Mouse (Mus musculus) neural tube, embryonic 15.5 days (tissue): ENCODE results near the gene 1700057G04Rik. TPM values are rescaled to one million over a fixed set of nuclear protein-coding genes. Genes with fewer than 3 reads are reported as not detected.

Experiments
- ATAC-seq: fragments of 200-750 bp; cut with Nextera tagmentation; 2 replicates; pipeline ENCODE4 v1.8.0; 2017; ENCODE audit warnings: mild to moderate bottlenecking, moderate TSS enrichment, moderate library complexity; ENCODE audit not compliant: low FRiP score
- H3K27ac ChIP-seq: fragments of 300-500 bp; sonication (generic); replicated peaks from 2 replicates; pipeline ENCODE4 v1.5.1; 2015; ENCODE audit warnings: mild to moderate bottlenecking, inconsistent platforms
- H3K27me3 ChIP-seq: fragments of 300-500 bp; sonication (generic); replicated peaks from 2 replicates; pipeline ENCODE4 v1.6.1; 2015; ENCODE audit warnings: inconsistent platforms
- H3K36me3 ChIP-seq: fragments of 300-500 bp; sonication (generic); 2 replicates; pipeline ENCODE4 v1.6.1; 2015; ENCODE audit warnings: inconsistent platforms
- H3K4me1 ChIP-seq: fragments of 300-500 bp; sonication (generic); 2 replicates; pipeline ENCODE4 v1.6.1; 2015; ENCODE audit warnings: inconsistent platforms
- H3K4me2 ChIP-seq: fragments of 300-500 bp; sonication (generic); 2 replicates; pipeline ENCODE4 v1.6.1; 2015; ENCODE audit warnings: inconsistent platforms, mild to moderate bottlenecking, moderate library complexity
- H3K4me3 ChIP-seq: fragments of 300-500 bp; sonication (generic); replicated peaks from 2 replicates; pipeline ENCODE4 v1.5.1; 2015; ENCODE audit warnings: mild to moderate bottlenecking, inconsistent platforms
- H3K9ac ChIP-seq: fragments of 300-500 bp; sonication (generic); replicated peaks from 2 replicates; pipeline ENCODE4 v1.6.1; 2015; ENCODE audit warnings: mild to moderate bottlenecking, inconsistent platforms
- H3K9me3 ChIP-seq: fragments of 300-500 bp; sonication (generic); replicated peaks from 2 replicates; pipeline ENCODE4 v1.6.1; 2016; ENCODE audit warnings: inconsistent platforms
- WGBS: fragments of 180-500 bp; shearing (Covaris S2); methylation state at CpG from one replicate; pipeline ENCODE4 v1.1.7; 2015; ENCODE audit warnings: mixed read lengths; 5-methylcytosine and 5-hydroxymethylcytosine counted together
- polyA plus RNA-seq: library from polyadenylated mRNA; unstranded; fragments of >200 nt; fragmentation: Nextera tagmentation; extraction: Ambion mirVana; gene quantifications from 2 replicates; pipeline ENCODE4 v1.2.1, GENCODE M21; 2015

Gene 1700057G04Rik
- polyA plus RNA-seq, result not detected in 2 replicates

DNA sequence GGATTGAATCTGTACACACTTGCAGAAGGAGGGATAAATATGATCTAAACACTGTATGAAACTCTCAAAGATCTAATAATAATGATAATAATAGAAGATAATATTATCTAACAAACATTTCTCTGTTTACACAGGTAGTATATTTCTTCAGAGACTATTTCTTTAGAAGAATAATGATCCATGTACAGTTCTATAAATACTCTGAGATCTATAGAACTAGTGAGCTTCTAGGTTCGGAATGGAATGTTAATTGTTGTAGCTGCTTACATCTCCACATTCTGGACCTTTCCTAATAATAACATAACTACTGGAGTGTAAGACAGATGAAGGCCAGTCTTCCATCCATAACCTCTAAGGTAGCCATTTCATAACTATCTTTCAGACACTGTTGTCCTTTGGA lies at the start of gene 1700057G04Rik:
Gene 1700057G04Rik, plus strand, starts transcription at position 301 of the 400 bp plus-strand sequence.
- H3K36me3 ChIP-seq, result no peaks in the 10 kb centered on the region
- H3K4me1 ChIP-seq, result no peaks in the 10 kb centered on the region
- 98% methylated on average over 1 of the region's 1 CpGs for WGBS
- no peak within 1 kb of the TSS for H3K9ac ChIP-seq
- H3K4me2 ChIP-seq, result no peak within 1 kb of the TSS
- no peak within 1 kb of the TSS for H3K27ac ChIP-seq
- no peaks in the 10 kb centered on the region for H3K9me3 ChIP-seq
- no peaks in the 10 kb centered on the region for H3K27me3 ChIP-seq
- ATAC-seq, result no peak
- no peak within 1 kb of the TSS for H3K4me3 ChIP-seq

DNA sequence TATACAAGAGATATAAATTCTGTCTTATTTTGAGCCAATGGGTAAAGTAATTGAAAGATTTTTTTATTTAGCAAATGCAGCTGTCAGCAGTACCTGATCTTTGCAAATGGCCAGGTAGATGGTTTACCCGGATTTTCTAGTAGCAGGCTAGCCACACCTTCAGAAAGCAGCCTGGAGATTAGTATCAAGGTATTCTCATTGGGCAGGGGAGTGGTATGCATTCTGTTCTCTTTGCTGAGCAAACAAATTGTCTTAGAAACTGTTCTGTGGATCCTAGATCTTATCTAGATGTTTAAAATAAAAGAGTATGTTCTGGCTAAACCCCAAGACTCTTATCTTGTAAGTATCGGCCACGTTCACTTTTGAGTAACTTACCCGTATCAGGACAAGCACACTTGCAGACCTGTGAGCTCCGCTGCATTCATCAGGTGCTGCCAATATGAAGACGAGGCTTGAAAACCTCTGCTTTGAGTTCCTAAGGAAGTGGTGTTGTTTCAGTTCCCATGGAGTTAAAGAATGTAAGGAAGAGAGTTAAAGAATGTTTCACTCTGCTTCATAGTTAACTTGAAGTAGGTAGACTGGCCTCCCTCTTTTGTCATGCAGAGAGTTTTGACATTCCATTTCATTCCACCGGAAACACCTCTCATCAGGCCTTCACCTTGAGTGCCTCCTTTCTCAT lies 48.6 kb upstream of the 1700057G04Rik start:
- Histone ChIP-seq H3K4me3 (no peak overlapping the region), H3K9me3 (no peaks in the 10 kb centered on the region), H3K27me3 (no peaks in the 10 kb centered on the region), H3K27ac (no peak overlapping the region), H3K4me2 (no peak overlapping the region), H3K36me3 (no peaks in the 10 kb centered on the region), H3K4me1 (no peaks in the 10 kb centered on the region), H3K9ac (no peak overlapping the region)
- 88% methylated on average over 7 of the region's 7 CpGs for WGBS
- ATAC-seq, result no peak

DNA sequence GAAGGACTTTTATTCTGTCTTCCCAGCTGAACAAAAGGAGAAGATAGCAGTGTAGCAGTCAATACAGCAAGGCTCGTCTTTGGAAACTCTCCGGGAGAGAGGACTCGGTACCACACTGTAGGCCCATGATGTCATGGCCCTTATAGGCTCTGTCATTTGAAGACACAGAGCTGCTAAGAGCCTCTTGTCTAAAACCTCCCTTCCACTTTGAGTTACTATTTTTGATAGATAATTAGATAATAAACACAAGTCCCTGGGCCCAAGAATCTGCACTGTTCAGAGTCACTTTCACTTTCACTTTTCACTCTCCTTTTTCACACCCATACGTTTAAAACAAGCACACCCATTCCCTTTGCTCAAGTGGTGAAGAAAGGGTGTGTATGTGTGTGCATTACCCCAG lies 43.5 kb upstream of the 1700057G04Rik start:
- Histone ChIP-seq H3K27me3 (no peaks in the 10 kb centered on the region), H3K9me3 (no peaks in the 10 kb centered on the region), H3K4me3 (no peak overlapping the region), H3K27ac (no peak overlapping the region), H3K36me3 (no peaks in the 10 kb centered on the region), H3K4me1 (no peaks in the 10 kb centered on the region), H3K9ac (no peak overlapping the region), H3K4me2 (no peak overlapping the region)
- no peak for ATAC-seq
- WGBS, result 85% methylated on average over 4 of the region's 4 CpGs

DNA sequence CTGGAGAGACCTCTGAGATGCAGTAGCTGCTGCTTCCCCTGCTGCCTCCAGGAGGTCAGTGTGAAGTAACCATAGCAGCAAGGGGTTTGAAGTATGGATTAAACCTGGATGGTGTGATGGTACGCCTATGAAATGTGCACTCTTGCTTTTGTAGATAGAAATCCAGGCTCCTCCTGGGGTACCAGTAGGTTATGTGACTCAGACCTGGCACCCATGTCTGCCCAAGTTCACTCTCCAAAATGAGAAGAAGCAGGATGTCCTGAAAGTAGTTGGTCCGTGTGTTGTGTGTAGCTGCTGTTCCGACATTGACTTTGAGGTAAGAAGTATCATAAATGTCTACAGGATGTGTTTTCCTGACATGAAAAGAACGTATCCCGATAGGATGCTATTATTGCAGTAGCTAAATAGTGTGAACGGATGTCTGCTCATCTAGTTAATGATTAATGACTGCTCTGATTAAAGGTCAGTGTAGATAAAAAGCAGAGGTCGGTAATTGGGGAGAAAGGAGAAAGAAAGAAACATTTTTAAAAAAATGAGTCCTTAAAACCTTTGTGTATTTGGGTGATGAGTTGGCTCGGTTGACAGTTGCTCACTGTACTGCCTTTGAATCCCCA lies 42.5 kb upstream of the 1700057G04Rik start:
- H3K36me3 ChIP-seq, result no peaks in the 10 kb centered on the region
- H3K9me3 ChIP-seq, result no peaks in the 10 kb centered on the region
- H3K4me3 ChIP-seq, result no peak overlapping the region
- H3K9ac ChIP-seq, result no peak overlapping the region
- no peak overlapping the region for H3K4me2 ChIP-seq
- H3K4me1 ChIP-seq, result no peaks in the 10 kb centered on the region
- no peak for ATAC-seq
- H3K27ac ChIP-seq, result no peak overlapping the region
- H3K27me3 ChIP-seq, result no peaks in the 10 kb centered on the region
- 76% methylated on average over 8 of the region's 8 CpGs for WGBS

DNA sequence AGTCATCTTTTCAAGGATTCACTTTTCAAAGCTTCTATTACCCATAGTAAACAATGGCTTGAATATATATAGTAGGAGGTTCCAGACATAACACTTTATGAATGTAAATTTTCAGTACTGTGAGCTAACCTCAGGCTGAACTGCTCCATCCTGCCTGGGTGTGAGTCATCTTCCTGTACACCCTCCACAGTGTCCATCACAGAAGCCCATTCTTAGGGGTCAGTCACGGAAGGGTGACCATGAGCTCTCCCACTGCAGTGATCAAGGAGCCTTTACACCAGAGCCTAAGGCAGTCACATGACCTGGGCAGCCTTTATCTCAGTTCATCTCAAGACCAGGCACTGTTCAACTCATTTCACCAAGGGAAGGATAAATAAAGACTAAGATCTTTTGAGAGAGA lies 41.4 kb upstream of the 1700057G04Rik start:
- Histone ChIP-seq H3K27me3 (no peaks in the 10 kb centered on the region), H3K27ac (no peak overlapping the region), H3K9me3 (no peaks in the 10 kb centered on the region), H3K4me1 (no peaks in the 10 kb centered on the region), H3K36me3 (no peaks in the 10 kb centered on the region), H3K4me3 (no peak overlapping the region), H3K9ac (no peak overlapping the region), H3K4me2 (no peak overlapping the region)
- WGBS, result 88% methylated on average over 1 of the region's 1 CpGs
- no peak for ATAC-seq

DNA sequence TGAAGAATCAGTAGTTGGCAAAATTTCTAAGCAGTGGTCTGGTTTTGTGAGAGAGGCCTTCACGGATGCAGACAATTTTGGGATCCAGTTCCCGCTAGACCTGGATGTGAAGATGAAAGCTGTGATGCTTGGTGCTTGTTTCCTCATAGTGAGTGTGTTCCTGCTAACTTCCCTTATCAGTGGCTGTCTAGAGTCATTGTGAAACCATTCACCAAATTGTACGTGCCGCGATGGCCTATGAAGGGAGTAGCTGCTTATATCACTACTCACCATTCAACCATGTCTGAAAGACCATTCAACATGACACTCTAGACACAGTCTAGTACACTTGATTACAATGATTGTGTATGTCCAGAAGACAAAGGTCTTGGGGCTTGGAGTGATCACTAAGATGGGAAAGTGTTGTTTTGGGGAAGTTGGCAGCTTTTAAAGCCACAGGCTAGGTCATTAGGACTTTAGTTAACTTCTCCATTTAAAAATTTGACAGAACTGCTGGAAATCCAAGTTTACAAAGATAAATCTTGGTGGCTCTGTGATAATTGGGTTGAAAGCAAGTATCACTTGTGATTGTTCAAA lies 39.3 kb upstream of the 1700057G04Rik start:
- Histone ChIP-seq H3K9me3 (no peaks in the 10 kb centered on the region), H3K36me3 (no peaks in the 10 kb centered on the region), H3K27me3 (no peaks in the 10 kb centered on the region), H3K4me2 (no peak overlapping the region), H3K27ac (no peak overlapping the region), H3K4me3 (no peak overlapping the region), H3K9ac (no peak overlapping the region), H3K4me1 (no peaks in the 10 kb centered on the region)
- 97% methylated on average over 5 of the region's 5 CpGs for WGBS
- no peak for ATAC-seq

DNA sequence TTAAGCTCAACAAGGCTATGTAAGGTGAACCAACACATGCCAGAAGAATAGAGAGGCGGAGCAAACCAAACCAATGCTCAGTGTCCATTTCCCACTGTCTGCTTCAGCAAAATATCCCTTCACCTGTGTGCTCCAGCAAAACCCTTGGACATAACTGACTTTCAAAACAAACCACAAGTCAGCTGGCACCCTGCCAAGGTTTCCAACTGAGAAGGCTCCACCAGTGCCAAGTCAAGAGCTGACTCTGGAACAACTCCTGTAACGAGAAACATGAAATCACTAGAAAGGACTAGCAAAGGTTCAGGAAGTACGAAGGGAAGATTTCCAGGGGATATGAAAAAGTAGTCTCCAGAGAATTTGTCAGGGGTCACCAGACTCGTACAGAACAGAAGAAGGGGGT lies 38.2 kb upstream of the 1700057G04Rik start:
- Histone ChIP-seq H3K27me3 (no peaks in the 10 kb centered on the region), H3K9me3 (no peaks in the 10 kb centered on the region), H3K4me1 (no peaks in the 10 kb centered on the region), H3K27ac (no peak overlapping the region), H3K4me2 (no peak overlapping the region), H3K9ac (no peak overlapping the region), H3K36me3 (no peaks in the 10 kb centered on the region), H3K4me3 (no peak overlapping the region)
- 56% methylated on average over 4 of the region's 4 CpGs for WGBS
- ATAC-seq, result no peak

DNA sequence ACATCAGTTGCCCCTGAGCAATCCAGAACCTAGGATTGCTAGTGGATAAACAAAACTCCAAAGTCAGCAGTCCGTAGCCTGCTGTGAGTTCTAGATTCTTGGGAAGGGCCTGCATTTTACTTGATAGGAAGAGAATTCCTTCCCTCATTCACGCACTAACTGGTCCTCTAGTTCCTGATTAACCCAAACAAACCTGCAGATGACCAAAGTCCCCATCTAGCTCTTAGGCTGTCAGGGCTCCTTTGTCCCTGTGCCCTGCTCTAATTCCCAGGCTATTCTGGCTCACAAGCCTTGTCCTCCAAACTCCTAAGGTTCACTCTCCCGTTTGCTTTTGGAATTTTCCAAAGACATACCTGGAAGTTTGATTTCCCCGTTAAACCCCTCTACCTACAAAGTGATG lies 36.5 kb upstream of the 1700057G04Rik start:
- no peaks in the 10 kb centered on the region for H3K36me3 ChIP-seq
- no peaks in the 10 kb centered on the region for H3K9me3 ChIP-seq
- 96% methylated on average over 4 of the region's 4 CpGs for WGBS
- no peaks in the 10 kb centered on the region for H3K27me3 ChIP-seq
- ATAC-seq, result no peak
- no peak overlapping the region for H3K4me2 ChIP-seq
- H3K9ac ChIP-seq, result no peak overlapping the region
- no peaks in the 10 kb centered on the region for H3K4me1 ChIP-seq
- H3K4me3 ChIP-seq, result no peak overlapping the region
- H3K27ac ChIP-seq, result no peak overlapping the region

DNA sequence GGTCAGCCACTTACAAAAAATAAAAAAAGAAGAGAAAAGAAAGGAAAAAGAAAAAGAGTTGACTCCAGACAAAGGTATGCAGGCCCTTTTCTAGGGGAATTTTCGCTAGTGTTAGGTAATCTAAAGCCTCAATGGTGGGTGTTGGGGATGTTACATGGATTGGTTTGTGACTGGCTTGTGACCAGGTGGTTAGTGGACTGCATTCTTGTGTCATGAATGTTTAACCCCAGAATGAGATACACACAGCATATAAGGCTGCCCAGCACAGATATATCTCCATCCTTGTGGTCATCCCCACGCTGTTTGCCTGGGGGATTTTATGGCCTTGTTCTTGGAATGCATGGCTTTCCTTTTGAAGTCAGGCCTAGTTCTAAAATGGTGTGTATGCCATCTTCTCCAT lies 35.9 kb upstream of the 1700057G04Rik start:
- no peaks in the 10 kb centered on the region for H3K9me3 ChIP-seq
- no peak overlapping the region for H3K4me2 ChIP-seq
- no peak for ATAC-seq
- no peak overlapping the region for H3K9ac ChIP-seq
- H3K4me3 ChIP-seq, result no peak overlapping the region
- H3K27ac ChIP-seq, result no peak overlapping the region
- no peaks in the 10 kb centered on the region for H3K4me1 ChIP-seq
- no peaks in the 10 kb centered on the region for H3K27me3 ChIP-seq
- no peaks in the 10 kb centered on the region for H3K36me3 ChIP-seq
- 88% methylated on average over 2 of the region's 2 CpGs for WGBS

DNA sequence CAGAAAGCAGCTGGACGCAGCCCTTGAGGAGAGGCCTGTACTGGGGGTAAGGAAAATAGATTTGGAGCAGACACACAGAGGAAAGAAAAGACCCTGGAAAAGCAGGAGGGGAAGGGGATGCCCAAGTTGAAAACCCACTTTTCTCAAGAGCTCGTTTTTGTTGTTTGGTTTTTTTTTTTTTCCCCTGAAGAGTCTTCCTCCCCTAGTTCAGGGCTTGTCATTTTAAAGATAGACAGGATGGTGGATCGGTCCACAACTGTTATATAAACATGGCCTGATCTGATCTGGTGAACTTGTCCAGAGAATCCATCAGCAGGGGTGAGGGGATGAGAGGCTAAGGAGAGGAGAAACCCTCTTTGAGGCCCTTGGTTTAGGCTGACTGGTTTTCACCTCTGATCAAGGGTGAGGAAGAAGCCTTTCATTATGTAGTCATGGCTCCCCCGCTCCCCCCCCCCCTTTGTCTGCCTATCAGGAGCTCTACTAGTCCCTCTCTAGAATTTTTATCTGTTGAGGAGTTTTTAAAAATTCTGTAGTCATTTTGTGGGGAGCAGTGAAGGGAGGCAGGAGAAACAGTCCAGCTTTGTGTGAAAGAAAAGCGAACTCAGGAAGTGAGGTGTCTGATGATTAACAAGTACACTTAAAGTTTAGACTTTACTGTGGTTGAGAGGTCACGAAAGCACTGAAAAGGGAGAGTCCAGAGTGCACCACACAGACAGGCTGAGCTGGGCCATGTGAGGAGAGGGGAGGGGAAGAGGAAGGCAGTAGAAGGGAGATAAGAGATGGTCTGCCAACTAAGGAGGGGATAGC lies 35.0 kb upstream of the 1700057G04Rik start:
- 78% methylated on average over 6 of the region's 6 CpGs for WGBS
- ATAC-seq, result no peak
- Histone ChIP-seq H3K4me3 (no peak overlapping the region), H3K4me2 (no peak overlapping the region), H3K27me3 (no peaks in the 10 kb centered on the region), H3K9ac (no peak overlapping the region), H3K4me1 (no peaks in the 10 kb centered on the region), H3K9me3 (no peaks in the 10 kb centered on the region), H3K27ac (no peak overlapping the region), H3K36me3 (no peaks in the 10 kb centered on the region)

DNA sequence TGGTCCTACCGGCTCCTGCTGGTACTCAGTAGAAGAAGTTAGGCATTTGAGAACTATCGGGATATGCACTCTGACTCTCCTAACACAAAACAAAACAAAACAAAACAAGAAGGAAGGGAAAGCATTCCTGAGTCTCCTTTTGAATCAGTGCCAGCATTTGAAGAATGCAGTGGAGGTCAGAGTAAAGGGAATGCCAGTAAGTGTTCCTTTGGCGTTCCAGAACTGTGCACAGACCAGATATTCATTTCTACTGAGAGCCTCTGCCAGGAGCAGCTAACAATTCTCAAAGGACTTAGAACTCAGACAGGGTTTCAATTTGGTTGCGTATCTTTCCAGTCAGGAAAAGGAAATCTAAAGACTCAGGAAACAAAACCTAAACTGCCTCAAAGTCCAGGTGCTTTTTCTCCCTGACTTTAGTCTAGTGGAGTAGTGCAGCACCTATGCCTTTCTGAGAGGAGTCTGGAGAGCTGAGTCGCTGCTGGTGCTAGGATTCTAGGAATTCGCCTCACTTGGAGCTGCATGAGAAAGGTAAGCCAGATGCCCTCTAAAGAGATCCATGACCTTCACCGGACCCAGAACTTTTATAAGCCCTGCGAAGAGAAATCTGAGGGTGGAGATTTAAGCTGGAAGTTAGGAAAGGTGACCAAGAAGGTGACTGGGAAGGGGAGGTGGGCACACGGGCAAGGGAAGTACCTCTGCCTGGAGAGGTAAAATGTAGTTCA lies 33.5 kb upstream of the 1700057G04Rik start, which contains the start of gene Plscr2:
Gene Plscr2, plus strand, starts transcription at position 117 of the 722 bp plus-strand sequence.
- no peak for ATAC-seq
- Histone ChIP-seq H3K4me3 (no peak within 1 kb of the TSS), H3K9me3 (no peaks in the 10 kb centered on the region), H3K4me1 (no peaks in the 10 kb centered on the region), H3K36me3 (no peaks in the 10 kb centered on the region), H3K4me2 (no peak within 1 kb of the TSS), H3K9ac (no peak within 1 kb of the TSS), H3K27ac (no peak within 1 kb of the TSS), H3K27me3 (no peaks in the 10 kb centered on the region)
- WGBS, result 74% methylated on average over 9 of the region's 9 CpGs
